Mouse (Mus musculus) E14TG2a.4 (cell line): ENCODE data around the gene 4933411K16Rik.

Experiments
- CTCF ChIP-seq: conservative IDR thresholded peaks from 2 replicates; pipeline ENCODE4 v1.5.1; 2014; ENCODE audit warnings: low read length
- POU5F1 ChIP-seq: IDR thresholded peaks from 2 replicates; pipeline ENCODE4 v1.6.1; 2014; ENCODE audit warnings: low read length, borderline replicate concordance

DNA sequence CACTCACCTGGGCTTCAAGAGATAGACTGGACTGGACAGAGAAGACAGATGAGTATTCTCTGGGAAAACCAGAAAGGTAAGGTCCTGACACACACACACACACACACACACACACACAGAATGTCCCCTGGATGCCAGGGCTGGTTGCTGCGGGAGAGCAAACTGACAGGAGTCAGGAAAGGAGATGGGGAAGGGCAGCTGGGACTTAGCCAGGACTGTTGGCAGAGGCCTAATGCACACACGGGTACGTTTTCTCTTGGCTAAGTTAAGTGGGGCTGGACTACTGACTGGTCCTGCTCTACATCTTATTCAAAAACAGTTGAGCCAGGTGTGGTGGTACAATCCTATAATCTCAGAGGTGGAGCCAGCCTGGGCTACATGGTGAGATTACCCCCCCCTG, 15.7 kb upstream of the 4933411K16Rik start:
- no peak for TF ChIP-seq CTCF
- TF ChIP-seq POU5F1: no peak
